Mouse (Mus musculus): ENCODE results near the gene Copz1. TPM values are rescaled to one million over a fixed set of nuclear protein-coding genes. Genes with fewer than 3 reads are reported as not detected.

Copz1 gene
- total RNA-seq, 2 experiments from 2014 or later = 45.3 to 51.4 TPM

- DNase-seq = no peak
Observed at GRCm38 (mm10) chr15:103292673-103293345, 20.3 kb downstream of the Copz1 start.

GRCm38 (mm10) chr15:103293375-103293774 lies 20.9 kb downstream of the Copz1 start:
- no peak for DNase-seq

DNA sequence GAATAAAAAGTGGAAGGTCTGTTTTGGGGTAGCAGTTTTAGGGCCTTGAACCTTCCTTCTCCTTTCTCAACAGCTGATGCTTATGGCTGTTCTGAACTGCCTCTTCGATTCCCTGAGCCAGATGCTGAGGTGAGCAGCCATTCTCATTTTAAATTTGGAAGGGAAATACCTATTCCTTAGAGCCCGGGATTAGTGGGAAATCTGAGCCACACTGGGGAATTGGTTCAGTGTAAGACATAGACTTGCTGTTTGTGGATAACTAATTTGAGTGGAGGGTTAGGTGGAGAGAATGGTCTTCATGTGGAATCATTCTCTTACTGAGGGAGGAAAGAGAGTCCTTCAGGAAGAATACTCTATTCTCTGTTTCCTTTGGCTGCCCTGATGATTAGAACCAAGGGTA lies 22.1 kb downstream of the Copz1 start:
- no peak for DNase-seq

DNA sequence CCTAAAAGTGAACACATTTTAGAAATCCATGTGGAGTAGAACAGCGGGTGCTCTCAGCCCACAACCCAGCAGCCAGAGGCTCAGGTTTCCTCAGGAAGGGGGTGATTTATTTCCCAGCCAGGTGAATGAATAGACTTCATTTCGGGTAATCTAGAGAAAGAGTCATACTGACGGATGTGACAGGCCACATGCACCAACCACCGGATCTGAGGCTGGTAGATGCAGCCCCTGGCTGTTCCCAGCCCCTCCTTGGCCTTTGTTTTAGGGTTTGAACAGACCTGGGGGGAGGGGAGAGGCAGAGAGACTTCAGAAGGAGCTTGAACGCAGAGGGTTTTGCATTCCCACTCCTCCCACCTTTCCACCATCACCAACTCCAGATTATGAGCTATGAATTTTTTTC lies 23.3 kb downstream of the Copz1 start:
- no peak for DNase-seq

GRCm38 (mm10) chr15:103297313-103297712 lies 24.8 kb downstream of the Copz1 start:
- DNase-seq = no peak

GRCm38 (mm10) chr15:103298026-103298425 lies 25.5 kb downstream of the Copz1 start:
- DNase-seq = no peak

- no peak for DNase-seq
Observed at GRCm38 (mm10) chr15:103298861-103299616, 26.5 kb downstream of the Copz1 start.

GRCm38 (mm10) chr15:103299644-103300043 lies 27.1 kb downstream of the Copz1 start:
- no peak for DNase-seq

- no peak for DNase-seq
Observed at GRCm38 (mm10) chr15:103300067-103300471, 27.6 kb downstream of the Copz1 start.

DNA sequence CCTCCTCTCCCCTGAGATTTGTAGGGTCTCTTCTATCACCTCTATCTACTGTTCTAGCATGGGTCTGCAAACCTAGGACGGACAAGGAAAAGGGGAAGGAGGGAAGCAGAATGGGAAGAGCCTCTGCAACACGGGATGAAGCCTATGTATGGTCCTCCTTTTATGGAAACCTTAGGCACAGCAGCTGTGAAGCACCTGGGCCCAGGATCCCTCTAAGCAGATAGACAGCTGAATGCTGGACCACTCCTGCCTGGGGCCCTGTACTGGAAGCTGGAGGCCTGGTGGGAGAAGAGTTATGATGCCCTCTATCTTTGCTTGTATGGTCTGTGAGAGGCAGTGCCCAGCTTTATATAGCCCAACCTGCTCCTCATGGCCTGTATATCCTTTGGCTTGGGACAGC lies 28.0 kb downstream of the Copz1 start:
- no peak for DNase-seq

DNA sequence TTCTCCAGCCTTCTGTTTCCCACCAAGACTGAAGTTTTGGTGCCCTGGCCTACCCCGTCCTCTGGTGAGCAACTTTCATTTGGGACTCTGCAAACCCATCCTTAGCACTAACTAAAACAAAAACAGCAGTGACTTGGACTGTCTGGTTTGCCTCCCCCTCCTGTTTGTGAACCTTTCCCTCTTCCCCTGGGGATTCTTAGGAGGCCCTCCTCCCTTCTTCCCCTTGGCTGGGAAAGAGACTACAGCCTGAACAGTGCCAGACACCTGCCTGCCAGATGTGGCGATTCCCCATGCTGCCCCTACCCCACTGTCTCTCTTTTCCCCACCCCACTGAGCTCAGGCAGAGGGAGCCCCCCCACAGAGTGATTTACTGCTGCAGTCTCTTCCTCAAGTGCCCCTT lies 28.5 kb downstream of the Copz1 start:
- DNase-seq = no peak

- no peak for DNase-seq
Observed at GRCm38 (mm10) chr15:103301547-103302340, 29.2 kb downstream of the Copz1 start.

DNA sequence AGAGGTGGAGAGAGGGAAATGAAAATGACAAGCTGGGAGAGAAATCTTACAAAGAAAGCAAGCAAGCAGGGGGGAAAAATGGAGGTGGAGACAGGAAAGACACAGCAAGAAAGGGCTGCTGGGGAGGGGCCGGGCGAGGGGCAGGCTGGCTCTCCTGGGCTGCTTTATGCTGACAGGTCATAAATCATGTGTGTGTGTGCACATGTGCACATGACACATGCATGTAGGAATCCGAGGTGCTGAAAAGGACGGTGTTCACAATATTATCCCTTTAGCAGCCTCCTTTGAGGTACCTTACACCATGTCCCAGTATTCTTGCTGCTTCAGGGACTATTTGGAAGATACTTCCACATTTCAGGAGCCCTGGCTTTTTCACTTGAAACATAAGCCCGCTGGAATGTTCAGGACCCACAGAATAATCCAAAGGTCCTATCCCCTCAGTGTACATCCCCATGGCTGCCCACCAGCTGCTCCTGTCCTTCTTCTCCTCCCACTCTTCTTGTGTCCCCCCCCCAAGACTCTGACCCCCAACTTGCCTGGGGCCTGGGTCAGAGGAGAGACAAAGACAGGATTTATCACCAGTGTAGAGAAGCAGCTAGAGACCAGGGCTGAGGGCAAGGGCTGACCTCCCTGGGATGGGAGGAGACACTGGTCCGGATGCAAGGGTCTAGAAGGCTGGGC lies 30.0 kb downstream of the Copz1 start:
- no peak for DNase-seq

- no peak for DNase-seq
Observed at GRCm38 (mm10) chr15:103303916-103304615, 31.6 kb downstream of the Copz1 start.

DNA sequence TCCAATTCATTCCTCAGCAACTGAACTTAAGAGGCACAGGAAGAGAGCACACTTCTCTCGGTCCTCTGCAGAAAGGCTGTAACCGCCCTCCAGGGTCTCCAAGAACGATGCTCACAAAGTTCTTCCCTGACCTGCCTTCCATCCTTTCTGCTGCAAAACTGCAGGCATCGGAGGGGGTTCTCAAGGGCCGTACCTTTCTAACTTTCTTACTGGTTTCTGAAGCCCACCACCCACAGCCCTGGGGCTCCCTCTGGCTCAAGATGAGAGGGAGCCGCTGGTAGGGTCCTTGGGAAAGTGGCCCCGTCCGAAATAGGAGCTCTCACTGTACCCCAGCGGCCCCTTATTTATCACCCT lies 32.1 kb downstream of the Copz1 start:
- DNase-seq = no peak

- DNase-seq = peak; percentile 93
Observed at GRCm38 (mm10) chr15:103305070-103305678, 32.7 kb downstream of the Copz1 start.

DNA sequence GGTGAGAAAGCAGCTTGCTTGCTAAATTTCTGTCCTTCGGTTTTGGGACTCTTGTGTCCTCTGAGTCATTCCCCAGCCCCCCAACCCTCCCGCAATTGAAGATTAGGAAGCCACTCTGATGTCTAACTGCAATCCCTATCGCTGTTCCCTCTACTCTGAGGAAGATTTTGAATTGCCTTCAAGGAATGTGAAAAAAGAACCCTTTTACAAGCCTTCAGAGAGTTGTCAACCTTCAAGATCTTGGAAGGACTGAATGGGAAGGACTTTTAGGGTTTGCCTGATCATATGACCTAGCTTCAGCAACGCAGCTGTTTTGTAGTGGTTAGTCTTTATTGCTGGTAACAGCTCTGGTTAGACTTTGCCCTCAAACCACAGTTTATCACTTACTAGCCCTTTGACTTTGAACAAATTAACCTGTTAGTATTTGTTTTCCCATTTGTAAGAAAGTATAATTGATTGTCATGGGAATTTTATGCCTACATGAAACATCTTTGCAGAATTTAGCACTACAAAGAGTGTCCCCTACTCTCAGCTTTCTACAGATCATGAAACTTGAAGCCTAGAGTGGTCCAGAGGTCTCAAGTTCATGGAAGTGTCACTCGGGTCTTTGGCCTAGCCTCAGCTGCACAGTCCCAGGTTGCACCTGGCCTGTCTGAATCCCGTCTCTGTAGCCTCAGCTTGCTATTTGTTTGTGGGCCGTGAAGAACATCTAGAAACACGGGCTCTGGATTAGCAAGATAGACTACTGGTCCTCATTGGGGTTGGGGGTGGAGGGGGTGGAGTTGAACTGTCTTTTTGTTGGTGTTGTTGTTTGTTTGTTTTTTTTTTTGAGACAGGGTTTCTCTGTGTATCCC lies 33.5 kb downstream of the Copz1 start:
- DNase-seq = no peak

- peak; percentile 94 for DNase-seq
Observed at GRCm38 (mm10) chr15:103307125-103307524, 34.6 kb downstream of the Copz1 start.

- DNase-seq = no peak
Observed at GRCm38 (mm10) chr15:103308056-103308875, 35.8 kb downstream of the Copz1 start.
